Mouse (Mus musculus) gastrocnemius, adult 8-10 months (tissue): ENCODE measurements around the gene Tarbp1. TPM values are rescaled to one million over a fixed set of nuclear protein-coding genes. Genes with fewer than 3 reads are reported as not detected.
"Not testable (repeated sequence)": the region's sequence is repeated elsewhere in the genome, so short reads cannot be mapped to it uniquely, and the experiment has no call there.

ENCODE experiments used
- DNase-seq, 2 experiments: peaks; one replicate each; pipeline ENCODE4 v3.0.0; 2022; ENCODE audit warnings: low spot score in 2 of 2
- total RNA-seq, 4 experiments: library from RNA; stranded (reverse); gene quantifications; 2 replicates each; pipeline ENCODE4 v1.2.4; 2022

The Tarbp1 gene
- total RNA-seq, 4 experiments from 2014 or later: 4.7 to 6.1 (median 5.4) TPM

- no peak for DNase-seq
Measured at GRCm38 (mm10) chr8:126420834-126421233, 54.0 kb downstream of the Tarbp1 start.

GRCm38 (mm10) chr8:126405030-126405429 lies 69.8 kb downstream of the Tarbp1 start:
- DNase-seq: no peak

- not testable (repeated sequence) for DNase-seq
Measured at GRCm38 (mm10) chr8:126404550-126404949, 70.3 kb downstream of the Tarbp1 start.

GRCm38 (mm10) chr8:126398349-126398748 lies 76.5 kb downstream of the Tarbp1 start:
- no peak for DNase-seq

GRCm38 (mm10) chr8:126395917-126396316 lies 78.9 kb downstream of the Tarbp1 start:
- DNase-seq: no peak

GRCm38 (mm10) chr8:126395386-126395785 lies 79.5 kb downstream of the Tarbp1 start:
- DNase-seq: no peak

- DNase-seq: no peak
Measured at GRCm38 (mm10) chr8:126391541-126391940, 83.3 kb downstream of the Tarbp1 start.

GRCm38 (mm10) chr8:126387566-126387965 lies 87.3 kb downstream of the Tarbp1 start:
- no peak for DNase-seq

GRCm38 (mm10) chr8:126382749-126383148 lies 92.1 kb downstream of the Tarbp1 start:
- DNase-seq: no peak

GRCm38 (mm10) chr8:126382216-126382615 lies 92.6 kb downstream of the Tarbp1 start:
- no peak for DNase-seq

GRCm38 (mm10) chr8:126381299-126381698 lies 93.6 kb downstream of the Tarbp1 start:
- no peak for DNase-seq

GRCm38 (mm10) chr8:126380141-126380540 lies 94.7 kb downstream of the Tarbp1 start:
- DNase-seq: no peak

GRCm38 (mm10) chr8:126379580-126379979 lies 95.3 kb downstream of the Tarbp1 start:
- DNase-seq: no peak

Other genes with a start within 250 kb of the Tarbp1 start
- gene Slc35f3, start 176.5 kb downstream of the Tarbp1 start, total RNA-seq: under 1 TPM in 1 of 4 experiments, not detected in 3; 0.31 TPM
- gene Coa6, start 52.5 kb downstream of the Tarbp1 start, total RNA-seq: 10 to 100 TPM; 21.9 to 25.0 (median 23.5) TPM
- 10 to 100 TPM; 22.2 to 31.2 (median 23.5) TPM for gene Irf2bp2, start 118.9 kb upstream of the Tarbp1 start, total RNA-seq